Mouse (Mus musculus) lung, adult 2 months (tissue): ENCODE measurements at regions not wholly inside any gene's neighbourhood (a gene's known extent, or its start where the extent isn't known, plus 50 kb on each side); places are given as distances from the start of the nearest gene placed in this dataset.

Source experiments
- CTCF ChIP-seq: fragments of 200-500 bp; IDR thresholded peaks from 2 replicates; pipeline ENCODE4 v1.5.1; 2011; ENCODE audit warnings: mild to moderate bottlenecking, low read length, control low read depth; ENCODE audit not compliant: insufficient read depth
- POLR2A ChIP-seq: fragments of 200-500 bp; IDR thresholded peaks from 2 replicates; pipeline ENCODE4 v1.6.1; 2011; ENCODE audit warnings: low read depth, mild to moderate bottlenecking, control low read depth, low read length, borderline replicate concordance; ENCODE audit errors: extremely low read depth

DNA sequence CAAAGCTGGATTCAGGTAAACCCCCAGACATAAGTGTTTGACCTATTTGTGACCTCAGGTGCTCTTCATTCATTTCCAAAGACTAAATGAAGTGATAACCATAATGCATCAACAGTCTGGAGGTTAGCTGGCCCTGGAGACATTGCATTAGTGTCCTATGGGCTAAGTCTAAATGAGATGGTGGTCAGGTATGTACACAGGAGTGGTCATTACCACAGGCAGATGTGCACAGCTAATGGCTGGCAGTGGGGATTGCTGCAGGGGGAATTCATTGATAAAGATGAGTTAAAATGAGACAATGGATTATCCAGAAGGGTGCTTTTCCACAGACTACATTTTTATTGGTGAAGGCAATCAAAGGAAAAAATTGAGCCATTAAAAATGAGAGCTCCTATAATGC lies 114.2 kb upstream of the Fam92a start:
- TF ChIP-seq POLR2A (no peak), CTCF (no peak)
